Mouse (Mus musculus) neural tube, embryonic 15.5 days (tissue): Measurements from ENCODE around the gene Rasd2. TPM values are rescaled to one million over a fixed set of nuclear protein-coding genes. Genes with fewer than 3 reads are reported as not detected.

Experiments used
- ATAC-seq: fragments of 200-750 bp; cut with Nextera tagmentation; 2 replicates; pipeline ENCODE4 v1.8.0; 2017; ENCODE audit warnings: mild to moderate bottlenecking, moderate TSS enrichment, moderate library complexity; ENCODE audit not compliant: low FRiP score
- H3K27ac ChIP-seq: fragments of 300-500 bp; sonication (generic); replicated peaks from 2 replicates; pipeline ENCODE4 v1.5.1; 2015; ENCODE audit warnings: mild to moderate bottlenecking, inconsistent platforms
- H3K27me3 ChIP-seq: fragments of 300-500 bp; sonication (generic); replicated peaks from 2 replicates; pipeline ENCODE4 v1.6.1; 2015; ENCODE audit warnings: inconsistent platforms
- H3K36me3 ChIP-seq: fragments of 300-500 bp; sonication (generic); 2 replicates; pipeline ENCODE4 v1.6.1; 2015; ENCODE audit warnings: inconsistent platforms
- H3K4me1 ChIP-seq: fragments of 300-500 bp; sonication (generic); 2 replicates; pipeline ENCODE4 v1.6.1; 2015; ENCODE audit warnings: inconsistent platforms
- H3K4me2 ChIP-seq: fragments of 300-500 bp; sonication (generic); 2 replicates; pipeline ENCODE4 v1.6.1; 2015; ENCODE audit warnings: inconsistent platforms, mild to moderate bottlenecking, moderate library complexity
- H3K4me3 ChIP-seq: fragments of 300-500 bp; sonication (generic); replicated peaks from 2 replicates; pipeline ENCODE4 v1.5.1; 2015; ENCODE audit warnings: mild to moderate bottlenecking, inconsistent platforms
- H3K9ac ChIP-seq: fragments of 300-500 bp; sonication (generic); replicated peaks from 2 replicates; pipeline ENCODE4 v1.6.1; 2015; ENCODE audit warnings: mild to moderate bottlenecking, inconsistent platforms
- H3K9me3 ChIP-seq: fragments of 300-500 bp; sonication (generic); replicated peaks from 2 replicates; pipeline ENCODE4 v1.6.1; 2016; ENCODE audit warnings: inconsistent platforms
- WGBS: fragments of 180-500 bp; shearing (Covaris S2); methylation state at CpG from one replicate; pipeline ENCODE4 v1.1.7; 2015; ENCODE audit warnings: mixed read lengths; 5-methylcytosine and 5-hydroxymethylcytosine counted together
- polyA plus RNA-seq: library from polyadenylated mRNA; unstranded; fragments of >200 nt; fragmentation: Nextera tagmentation; extraction: Ambion mirVana; gene quantifications from 2 replicates; pipeline ENCODE4 v1.2.1, GENCODE M21; 2015

The Rasd2 gene
- polyA plus RNA-seq, result 2.9 and 4.4 TPM in 2 replicates

GRCm38 (mm10) chr8:75213686-75214085 lies at the start of gene Rasd2:
Gene Rasd2 (plus strand): TSS chr8:75213944.
- ATAC-seq, result peak; percentile 7
- Histone ChIP-seq H3K9me3 (no peaks in the 10 kb centered on the region), H3K27ac (no peak within 1 kb of the TSS), H3K4me1 (peaks cover 24% of the 10 kb centered on the region), H3K4me3 (peak within 1 kb of the TSS; percentile 63), H3K36me3 (no peaks in the 10 kb centered on the region), H3K27me3 (peaks cover 57% of the 10 kb centered on the region), H3K4me2 (peak within 1 kb of the TSS; percentile 99), H3K9ac (peak within 1 kb of the TSS; percentile 55)
- under 1% methylated on average over 42 of the region's 42 CpGs for WGBS

- H3K27ac ChIP-seq, result no peak overlapping the region
- no peaks in the 10 kb centered on the region for H3K36me3 ChIP-seq
- no peak for ATAC-seq
- H3K9ac ChIP-seq, result no peak overlapping the region
- no peak overlapping the region for H3K4me2 ChIP-seq
- H3K4me1 ChIP-seq, result no peaks in the 10 kb centered on the region
- no peaks in the 10 kb centered on the region for H3K27me3 ChIP-seq
- H3K9me3 ChIP-seq, result no peaks in the 10 kb centered on the region
- H3K4me3 ChIP-seq, result no peak overlapping the region
- WGBS, result 61% methylated on average over 5 of the region's 5 CpGs
Observed at GRCm38 (mm10) chr8:75169363-75169762, 44.4 kb upstream of the Rasd2 start.

DNA sequence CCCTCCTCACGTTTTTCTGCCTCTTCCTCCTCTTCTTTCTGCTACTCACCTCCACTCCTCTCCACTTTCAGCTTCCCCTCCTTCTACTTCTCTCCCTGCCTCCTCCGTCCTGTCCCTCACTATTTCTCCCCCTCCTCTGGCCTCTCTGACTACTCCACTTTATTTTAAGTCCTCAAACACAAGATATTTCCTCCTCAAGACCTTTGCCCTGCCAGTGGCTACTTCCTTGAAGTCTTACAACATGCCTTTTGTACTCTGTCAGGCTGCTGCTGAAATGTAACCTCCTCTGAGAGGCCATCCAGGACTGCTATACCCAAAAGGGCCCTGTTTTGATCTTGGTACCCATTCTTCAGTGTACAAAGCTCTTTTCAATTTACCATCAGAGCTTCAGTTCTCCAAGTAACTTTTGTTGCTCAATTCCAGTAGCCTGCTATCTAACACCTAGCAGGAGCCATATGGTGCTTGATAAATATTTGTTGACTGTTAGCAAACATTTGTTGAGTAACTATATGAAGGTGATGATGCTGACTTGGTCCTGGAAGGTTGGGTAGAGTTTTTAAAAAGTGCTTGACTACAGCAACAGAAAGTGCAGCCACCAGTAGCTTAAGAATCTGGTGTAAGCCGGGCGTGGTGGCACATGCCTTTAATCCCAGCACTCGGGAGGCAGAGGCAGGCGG lies 41.6 kb upstream of the Rasd2 start:
- WGBS, result 76% methylated on average over 6 of the region's 6 CpGs
- no peaks in the 10 kb centered on the region for H3K4me1 ChIP-seq
- no peak for ATAC-seq
- H3K9me3 ChIP-seq, result no peaks in the 10 kb centered on the region
- H3K27ac ChIP-seq, result no peak overlapping the region
- H3K4me2 ChIP-seq, result no peak overlapping the region
- no peaks in the 10 kb centered on the region for H3K36me3 ChIP-seq
- H3K27me3 ChIP-seq, result no peaks in the 10 kb centered on the region
- no peak overlapping the region for H3K4me3 ChIP-seq
- H3K9ac ChIP-seq, result no peak overlapping the region

DNA sequence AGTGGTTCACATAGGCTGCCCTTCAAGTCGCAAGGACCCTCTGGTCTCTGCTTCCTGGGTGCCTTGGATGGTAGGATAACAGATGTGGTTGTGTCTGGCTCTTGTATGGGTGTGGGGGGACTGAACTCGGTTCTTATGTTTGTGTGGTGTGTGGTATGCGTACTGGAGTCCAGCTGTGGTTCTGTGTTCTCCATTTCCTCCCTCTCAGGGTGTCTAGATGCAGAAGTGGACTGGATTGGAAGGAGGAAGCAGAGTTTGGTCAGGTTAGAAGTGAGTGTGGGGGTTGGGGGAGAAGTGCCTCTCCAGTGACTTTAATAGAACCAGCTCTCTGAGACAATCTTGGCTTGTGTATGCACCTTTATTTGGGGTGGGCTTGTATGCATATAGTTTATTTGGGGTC lies 20.7 kb upstream of the Rasd2 start:
- WGBS, result 77% methylated on average over 3 of the region's 3 CpGs
- Histone ChIP-seq H3K4me3 (no peak overlapping the region), H3K27me3 (no peaks in the 10 kb centered on the region), H3K9ac (no peak overlapping the region), H3K27ac (no peak overlapping the region), H3K36me3 (no peaks in the 10 kb centered on the region), H3K4me1 (no peaks in the 10 kb centered on the region), H3K9me3 (no peaks in the 10 kb centered on the region), H3K4me2 (no peak overlapping the region)
- no peak for ATAC-seq

DNA sequence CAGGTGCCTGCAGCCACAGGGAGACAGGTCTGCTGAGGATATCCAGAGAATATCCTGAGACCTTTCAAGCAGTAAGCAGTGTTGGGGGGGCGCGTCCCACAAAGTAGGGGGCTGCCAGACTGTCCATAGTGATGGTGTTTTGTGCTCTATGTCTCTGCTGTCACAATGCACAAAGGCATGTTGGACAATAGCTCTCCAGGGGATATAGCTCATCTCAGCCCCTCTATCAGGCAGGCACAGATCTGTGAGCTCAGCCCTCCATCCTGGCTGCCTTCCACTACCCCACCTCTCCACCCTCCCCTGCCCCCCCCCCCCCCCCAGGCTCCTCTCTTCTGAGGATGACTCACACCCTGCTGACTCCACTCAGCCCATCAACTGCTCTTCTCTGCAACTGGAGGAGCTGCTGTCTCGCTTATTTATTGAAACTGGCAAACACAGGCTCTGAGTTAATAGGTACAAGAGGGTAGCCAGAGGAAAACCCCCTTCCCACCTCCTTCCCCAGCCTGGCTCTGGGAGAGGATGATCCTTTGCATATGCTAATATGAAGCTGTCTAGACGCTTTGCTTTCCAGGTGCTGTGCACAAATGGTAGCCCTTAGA lies 19.2 kb upstream of the Rasd2 start:
- Histone ChIP-seq H3K36me3 (no peaks in the 10 kb centered on the region), H3K4me2 (no peak overlapping the region), H3K27me3 (no peaks in the 10 kb centered on the region), H3K9ac (no peak overlapping the region), H3K27ac (no peak overlapping the region), H3K9me3 (no peaks in the 10 kb centered on the region), H3K4me3 (no peak overlapping the region), H3K4me1 (peaks cover 2% of the 10 kb centered on the region; the same call in 1 of the 2 replicates)
- ATAC-seq, result 0 out of 2 replicates have a peak, but pooled peaks have one; percentile 6
- WGBS, result 37% methylated on average over 4 of the region's 4 CpGs

- Histone ChIP-seq H3K4me1 (peaks cover 3% of the 10 kb centered on the region; the same call in 1 of the 2 replicates), H3K4me2 (no peak overlapping the region), H3K9me3 (no peaks in the 10 kb centered on the region), H3K4me3 (no peak overlapping the region), H3K27me3 (no peaks in the 10 kb centered on the region), H3K36me3 (no peaks in the 10 kb centered on the region), H3K9ac (no peak overlapping the region), H3K27ac (no peak overlapping the region)
- no peak for ATAC-seq
- 86% methylated on average over 3 of the region's 3 CpGs for WGBS
Observed at GRCm38 (mm10) chr8:75197170-75197569, 16.6 kb upstream of the Rasd2 start.

DNA sequence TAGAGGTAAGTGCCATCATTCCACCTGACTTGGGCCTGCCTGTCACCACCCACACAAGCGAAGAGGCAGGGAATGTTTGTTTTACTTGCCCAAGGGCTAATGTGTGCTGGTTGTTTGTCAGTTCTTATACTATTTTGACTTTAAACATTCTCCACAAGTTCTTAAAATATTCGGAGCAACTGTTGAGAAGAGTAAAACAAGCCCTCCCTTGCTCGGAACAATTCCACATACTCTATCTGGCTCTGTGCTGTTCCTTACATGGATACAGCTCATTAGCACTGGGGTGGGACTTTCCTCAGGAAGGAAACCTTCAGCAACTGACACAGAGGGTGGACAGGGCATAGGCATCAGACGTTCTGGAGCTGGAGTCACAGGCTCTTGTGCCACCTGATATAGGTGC lies 15.9 kb upstream of the Rasd2 start:
- no peaks in the 10 kb centered on the region for H3K27me3 ChIP-seq
- no peak overlapping the region for H3K4me3 ChIP-seq
- H3K36me3 ChIP-seq, result no peaks in the 10 kb centered on the region
- H3K4me1 ChIP-seq, result peaks cover 3% of the 10 kb centered on the region; the same call in 1 of the 2 replicates
- no peak overlapping the region for H3K9ac ChIP-seq
- no peak overlapping the region for H3K4me2 ChIP-seq
- no peaks in the 10 kb centered on the region for H3K9me3 ChIP-seq
- 78% methylated on average over 4 of the region's 4 CpGs for WGBS
- no peak overlapping the region for H3K27ac ChIP-seq
- no peak for ATAC-seq

GRCm38 (mm10) chr8:75198300-75198699 lies 15.4 kb upstream of the Rasd2 start:
- no peaks in the 10 kb centered on the region for H3K9me3 ChIP-seq
- H3K36me3 ChIP-seq, result no peaks in the 10 kb centered on the region
- no peak overlapping the region for H3K27ac ChIP-seq
- H3K27me3 ChIP-seq, result no peaks in the 10 kb centered on the region
- no peak overlapping the region for H3K4me3 ChIP-seq
- no peak overlapping the region for H3K4me2 ChIP-seq
- no peak overlapping the region for H3K9ac ChIP-seq
- no peak for ATAC-seq
- peaks cover 3% of the 10 kb centered on the region; the same call in 1 of the 2 replicates for H3K4me1 ChIP-seq

DNA sequence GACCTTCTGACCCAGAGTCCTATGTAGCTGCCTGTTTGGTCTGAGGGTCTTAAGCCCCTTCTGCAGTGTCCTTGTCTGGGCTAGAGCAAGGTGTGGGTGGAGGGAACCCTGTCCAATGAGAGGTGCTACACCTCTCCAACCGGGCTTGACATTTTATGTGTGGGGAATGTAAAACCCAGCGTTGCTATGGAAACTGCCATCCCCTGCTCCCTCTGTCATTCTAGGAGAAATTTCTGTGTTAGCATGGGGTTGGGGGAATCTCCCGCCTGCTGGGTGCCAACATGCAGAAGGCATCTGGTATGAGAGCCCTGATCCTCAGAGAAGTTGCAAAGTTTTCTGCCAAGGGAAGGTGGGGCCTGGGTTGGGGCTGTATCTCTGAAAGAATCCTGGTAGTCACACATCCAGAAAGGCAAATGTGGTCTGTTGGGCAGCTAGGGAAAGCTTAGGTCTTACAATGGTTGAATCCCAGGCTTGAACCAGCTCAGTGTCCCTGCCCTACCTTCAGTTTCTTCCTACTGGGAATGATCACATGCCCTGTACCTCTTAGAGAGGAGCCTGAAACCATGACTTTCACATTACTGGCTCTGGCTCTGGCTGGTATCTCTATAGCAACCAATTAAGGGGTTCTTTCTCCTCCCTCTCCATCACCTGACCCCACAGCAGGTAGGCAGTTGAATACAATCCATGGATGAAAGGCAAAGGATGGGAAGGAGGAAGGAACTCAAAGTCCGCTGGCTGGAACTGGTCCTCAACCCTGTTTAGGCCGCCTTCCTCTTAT lies 14.6 kb upstream of the Rasd2 start:
- 64% methylated on average over 5 of the region's 5 CpGs for WGBS
- Histone ChIP-seq H3K4me1 (peaks cover 3% of the 10 kb centered on the region; the same call in 1 of the 2 replicates), H3K27ac (no peak overlapping the region), H3K9ac (no peak overlapping the region), H3K9me3 (no peaks in the 10 kb centered on the region), H3K4me3 (no peak overlapping the region), H3K4me2 (no peak overlapping the region), H3K27me3 (no peaks in the 10 kb centered on the region), H3K36me3 (no peaks in the 10 kb centered on the region)
- peak; percentile 69; the same call in 1 of the 2 replicates for ATAC-seq

- H3K36me3 ChIP-seq, result no peaks in the 10 kb centered on the region
- no peak overlapping the region for H3K9ac ChIP-seq
- ATAC-seq, result no peak
- WGBS, result 55% methylated on average over 1 of the region's 1 CpGs
- H3K9me3 ChIP-seq, result no peaks in the 10 kb centered on the region
- no peak overlapping the region for H3K27ac ChIP-seq
- H3K4me1 ChIP-seq, result peaks cover 3% of the 10 kb centered on the region; the same call in 1 of the 2 replicates
- H3K27me3 ChIP-seq, result no peaks in the 10 kb centered on the region
- no peak overlapping the region for H3K4me3 ChIP-seq
- H3K4me2 ChIP-seq, result no peak overlapping the region
Observed at GRCm38 (mm10) chr8:75199914-75200313, 13.8 kb upstream of the Rasd2 start.

GRCm38 (mm10) chr8:75202041-75202656 lies 11.6 kb upstream of the Rasd2 start:
- 73% methylated on average over 8 of the region's 8 CpGs for WGBS

More at GRCm38 (mm10) chr8:75202041-75202656, 11.6 kb upstream of the Rasd2 start:
- no peak overlapping the region for H3K9ac ChIP-seq
- H3K36me3 ChIP-seq, result no peaks in the 10 kb centered on the region
- H3K27ac ChIP-seq, result no peak overlapping the region
- no peak overlapping the region for H3K4me3 ChIP-seq
- no peaks in the 10 kb centered on the region for H3K9me3 ChIP-seq
- H3K4me2 ChIP-seq, result no peak overlapping the region
- no peaks in the 10 kb centered on the region for H3K27me3 ChIP-seq
- no peak for ATAC-seq
- H3K4me1 ChIP-seq, result peaks cover 3% of the 10 kb centered on the region; the same call in 1 of the 2 replicates
